Mouse (Mus musculus) left cerebral cortex, postnatal 25 days (tissue): Measurements from ENCODE around the gene Ensa. TPM values are rescaled to one million over a fixed set of nuclear protein-coding genes. Genes with fewer than 3 reads are reported as not detected.
"Not testable (repeated sequence)": the region's sequence is repeated elsewhere in the genome, so short reads cannot be mapped to it uniquely, and the experiment has no call there.

Experiments used
- DNase-seq, 2 experiments: peaks; one replicate each; pipeline ENCODE4 v3.0.0; 2022; ENCODE audit warnings: low spot score in 2 of 2, mixed read lengths in 1 of 2
- intact Hi-C: fragments of 180-260 bp; cut with DNase I; formaldehyde crosslinking; loops from one replicate; pipeline ENCODE4 v1.15.1; 2025
- total RNA-seq, 2 experiments: library from RNA; stranded (reverse); gene quantifications; 2 replicates each; pipeline ENCODE4 v1.2.3; 2021

Ensa gene
- total RNA-seq, 2 experiments from 2014 or later = 366 to 382 TPM

DNA sequence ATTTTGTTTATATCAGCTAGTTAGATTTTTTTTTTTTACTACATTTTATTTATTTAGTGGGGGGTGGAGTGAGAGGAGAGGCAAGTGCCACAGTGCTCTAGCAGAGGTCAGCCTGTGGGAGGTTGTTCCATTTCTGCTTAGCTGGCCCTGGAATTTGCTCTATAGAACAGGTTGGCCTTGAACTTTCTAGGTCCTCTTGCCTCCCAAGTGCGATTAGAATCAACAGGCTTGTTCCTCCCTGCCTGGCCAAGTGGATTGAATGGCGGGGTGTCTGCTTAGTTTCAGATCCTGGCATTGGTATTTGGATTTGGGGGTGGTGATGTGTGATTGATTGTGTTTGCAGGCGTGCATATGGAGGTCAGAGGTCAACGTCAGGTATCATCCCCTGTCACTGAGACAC, 11.3 kb downstream of the Ensa start:
- intact Hi-C loops = no loop called here
- DNase-seq = no peak

DNA sequence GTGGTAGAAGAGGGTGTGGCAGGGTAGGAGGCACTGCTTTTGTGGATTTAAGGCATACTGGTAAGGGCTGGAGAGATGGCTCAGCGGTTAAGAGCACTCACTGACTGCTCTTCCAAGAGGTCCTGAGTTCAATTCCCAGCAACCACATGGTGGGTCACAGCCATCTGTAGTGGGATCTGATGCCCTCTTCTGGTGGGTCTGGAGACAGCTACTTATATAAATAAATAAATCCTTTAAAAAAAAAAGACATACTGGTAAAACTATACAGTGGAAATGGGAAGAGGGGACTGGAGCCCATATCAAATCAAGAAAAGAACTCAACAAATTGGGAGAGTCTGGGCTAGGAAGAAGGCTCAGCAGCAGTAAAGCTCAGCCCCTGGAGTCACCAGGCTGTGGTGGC, 14.9 kb downstream of the Ensa start:
- intact Hi-C loops = no loop called here
- DNase-seq = no peak

- intact Hi-C loops = no loop called here
- DNase-seq = no peak
These were observed 18.3 kb downstream of the Ensa start for GRCm38 (mm10) chr3:95643097-95643496.

GRCm38 (mm10) chr3:95645313-95646235, 20.8 kb downstream of the Ensa start:
- intact Hi-C loops = loop anchor here (2.0 kb wide), 1 partner anchor 27 kb away; no protein-coding TSS in a partner anchor
- no peak for DNase-seq

DNA sequence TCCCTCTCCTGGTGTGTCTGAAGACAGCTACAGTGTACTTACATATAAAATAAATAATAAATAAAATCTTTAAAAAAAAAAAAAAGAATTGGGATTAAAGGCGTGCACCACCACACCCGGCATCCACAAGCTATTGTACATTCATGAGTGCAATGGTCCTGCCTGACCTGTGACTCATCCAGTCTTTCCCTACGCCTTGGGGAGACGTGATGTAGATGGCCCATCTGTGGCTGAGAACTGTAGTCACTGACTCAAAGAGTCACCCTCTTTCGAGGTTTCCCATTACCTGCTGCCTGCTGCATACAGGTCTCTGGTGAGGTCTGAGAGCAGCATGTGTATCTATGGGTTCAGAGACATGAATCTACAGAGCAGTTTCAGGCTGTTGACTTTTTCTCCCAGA, 23.2 kb downstream of the Ensa start:
- DNase-seq = no peak
- intact Hi-C loops = no loop called here

DNA sequence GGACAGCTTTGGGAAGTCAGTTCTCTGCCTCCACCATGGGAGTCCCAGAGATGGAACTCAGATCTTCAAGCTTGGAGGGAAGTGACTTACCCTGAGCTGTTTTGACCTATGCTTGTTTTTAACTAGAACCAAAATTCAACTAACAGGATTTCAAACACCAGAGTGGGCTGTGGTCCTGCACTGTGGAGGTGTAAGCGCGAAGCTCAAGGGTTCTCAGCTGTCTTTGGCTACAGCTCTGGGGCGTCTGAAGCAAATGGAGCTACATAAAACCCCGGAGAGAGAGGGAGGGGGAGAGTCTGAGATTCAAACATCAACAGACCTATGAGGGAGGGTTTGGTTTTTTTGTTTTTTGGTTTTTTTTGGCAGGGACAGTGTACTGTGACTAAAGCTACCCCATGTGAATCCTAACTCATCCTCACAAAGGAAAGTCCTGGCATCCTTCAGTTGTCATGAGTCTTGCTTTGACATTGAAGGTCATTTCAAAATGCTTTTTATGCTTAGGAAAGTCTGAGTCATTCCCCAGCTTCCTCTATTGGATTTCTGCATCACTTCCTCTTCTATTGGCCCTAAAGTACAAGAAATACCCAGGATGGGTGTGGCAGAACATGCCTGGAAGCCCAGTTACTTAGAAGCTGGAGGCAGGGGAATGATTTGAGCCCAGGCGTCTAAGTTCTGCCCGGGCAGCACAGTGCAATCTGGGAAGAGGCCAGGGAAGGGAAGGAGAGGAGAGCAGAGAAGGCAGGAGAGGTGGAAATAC, 25.7 kb downstream of the Ensa start:
- intact Hi-C loops = no loop called here

DNA sequence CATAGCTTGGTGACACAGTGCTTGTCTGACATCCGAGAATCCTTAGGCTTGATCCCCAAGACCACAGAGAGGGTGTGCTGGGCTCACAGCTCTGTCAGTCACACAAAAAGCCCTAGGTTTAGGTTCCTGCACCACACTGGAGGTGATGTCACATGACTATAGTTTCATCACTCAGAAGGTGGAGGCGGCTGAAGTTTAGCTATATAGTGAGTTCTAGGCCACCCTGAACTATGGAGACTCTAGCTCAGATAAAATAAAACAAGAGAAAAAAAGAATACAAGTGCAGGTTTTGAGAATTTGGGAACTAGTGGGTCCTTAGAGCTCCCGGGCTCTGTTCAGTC, 26.2 kb downstream of the Ensa start:
- intact Hi-C loops = no loop called here
- no peak for DNase-seq

More for the DNA sequence above, 25.7 kb downstream of the Ensa start:
- no peak for DNase-seq

DNA sequence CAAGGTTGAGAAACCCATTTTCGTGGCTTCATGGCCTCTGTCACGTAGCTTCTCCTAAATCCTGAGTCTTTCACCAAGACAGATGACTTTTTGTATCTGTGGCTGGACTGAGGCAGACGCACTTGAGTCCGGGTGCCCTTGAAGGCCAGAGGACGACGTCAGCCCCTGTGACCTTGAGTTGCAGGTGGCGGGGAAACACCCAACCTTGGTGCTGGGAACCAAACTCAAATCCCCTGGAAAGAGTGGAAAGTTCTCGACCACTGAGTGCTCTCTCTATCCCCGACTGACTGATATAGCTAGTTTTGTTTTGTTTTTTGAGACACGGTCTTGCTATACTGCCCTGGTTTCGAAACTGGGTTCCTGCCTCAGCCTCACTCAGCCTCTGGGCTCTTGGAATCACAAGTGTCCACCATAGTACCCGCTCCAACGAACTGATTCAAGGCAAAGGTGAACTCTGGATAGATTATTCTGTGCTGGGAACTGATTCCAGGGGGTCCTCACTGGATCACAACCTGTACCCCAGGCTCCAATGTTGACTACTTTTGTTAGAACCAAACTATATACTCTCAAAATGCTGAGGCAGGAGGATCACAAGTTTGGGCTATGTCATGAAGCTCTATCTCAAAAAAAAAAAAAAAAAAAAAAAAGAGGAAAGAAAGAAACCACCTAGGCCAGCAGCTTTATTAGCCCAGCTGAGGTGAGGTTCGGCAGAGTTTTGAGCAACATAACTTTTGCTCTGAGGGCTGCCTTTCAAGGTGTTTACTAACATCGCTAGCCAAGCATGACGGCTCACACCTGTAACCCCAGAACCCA, 26.8 kb downstream of the Ensa start:
- intact Hi-C loops = no loop called here
- DNase-seq = no peak

DNA sequence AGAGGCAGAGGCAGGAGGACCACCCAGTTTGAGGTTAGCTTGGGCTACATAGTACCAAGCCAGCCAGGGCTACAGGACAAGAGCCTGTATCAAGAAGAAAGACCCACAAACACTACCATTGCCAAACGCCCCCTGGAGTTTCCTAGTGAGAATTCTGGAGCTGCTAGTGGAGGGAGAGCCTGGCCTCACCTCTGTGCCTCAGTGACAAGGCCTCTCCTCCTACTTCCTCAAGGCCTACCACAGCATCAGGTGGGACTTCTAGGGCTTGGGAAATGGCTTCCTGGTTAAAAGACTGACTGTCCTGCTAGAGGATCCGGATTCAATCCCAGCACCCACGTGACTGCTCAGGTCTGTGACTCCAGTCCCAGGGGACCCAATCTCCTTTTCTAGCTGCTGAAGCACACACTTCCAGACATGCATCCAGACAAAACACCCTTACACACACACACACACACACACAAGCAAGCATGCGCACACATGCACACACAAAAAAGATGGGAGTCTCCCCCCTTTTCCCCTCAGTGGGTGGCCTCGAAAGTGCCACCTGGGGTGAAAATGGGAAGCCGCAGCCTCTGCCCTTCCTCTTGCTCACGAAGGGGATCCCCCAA, 27.5 kb downstream of the Ensa start:
- DNase-seq = no peak
- intact Hi-C loops = no loop called here

- intact Hi-C loops = no loop called here
- DNase-seq = no peak
These were observed 28.1 kb downstream of the Ensa start for GRCm38 (mm10) chr3:95652871-95653270.

DNA sequence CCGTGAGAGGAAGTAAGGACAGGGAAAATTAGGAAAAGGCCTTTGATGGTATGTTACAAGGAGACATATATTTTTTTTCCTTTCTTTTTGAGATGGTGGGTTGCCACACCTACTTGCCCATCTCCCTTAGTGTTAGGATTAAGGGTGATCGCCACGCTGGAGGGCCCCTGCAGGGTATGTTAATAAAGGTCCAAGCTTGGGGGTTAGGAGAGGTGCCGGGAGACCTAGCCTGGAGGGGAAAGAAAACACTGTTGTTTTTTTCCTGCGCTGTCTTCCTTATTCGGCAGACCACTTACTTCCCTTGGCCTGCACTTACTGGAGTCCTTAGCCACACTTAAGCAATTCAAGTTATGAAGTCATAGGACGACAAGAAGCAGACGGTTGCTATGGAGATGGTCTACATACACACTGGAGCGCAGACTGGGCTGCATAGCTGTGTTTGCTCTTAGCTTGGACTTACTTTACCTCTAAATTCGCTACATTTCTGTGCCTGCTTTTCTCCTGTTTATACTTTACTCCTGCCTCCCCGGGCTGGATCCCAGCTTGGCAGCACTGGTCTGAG, 28.8 kb downstream of the Ensa start:
- intact Hi-C loops = no loop called here
- peak in 1 of 2 experiments; percentile 58 for DNase-seq

- intact Hi-C loops, DNase-seq: not testable (repeated sequence)
These were observed 29.6 kb downstream of the Ensa start for GRCm38 (mm10) chr3:95654371-95654770.

- DNase-seq = no peak
- intact Hi-C loops = no loop called here
These were observed 30.6 kb downstream of the Ensa start for GRCm38 (mm10) chr3:95655437-95655836.

DNA sequence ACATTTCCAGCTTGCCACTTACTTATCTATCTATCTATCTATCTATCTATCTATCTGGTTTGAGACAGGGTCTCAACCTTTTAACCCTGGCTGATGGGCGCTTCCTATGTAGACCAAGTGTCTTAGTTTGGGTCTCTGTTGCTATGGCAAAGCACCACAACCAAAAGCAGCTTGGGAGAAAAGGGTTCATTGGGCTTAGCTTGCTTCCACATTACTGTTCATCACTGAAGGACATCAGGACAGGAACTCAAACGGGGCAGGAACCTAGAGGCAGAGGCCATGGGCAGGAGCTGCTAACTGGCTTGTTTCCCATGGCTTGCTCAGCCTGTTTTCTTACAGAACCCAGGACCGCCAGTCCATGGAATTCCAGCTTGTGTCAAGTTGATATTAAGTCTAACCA, 32.3 kb downstream of the Ensa start:
- intact Hi-C loops = no loop called here
- DNase-seq = no peak

GRCm38 (mm10) chr3:95657711-95658110, 32.9 kb downstream of the Ensa start:
- intact Hi-C loops = loop anchor here (2.0 kb wide), 2 partner anchors 17 to 29 kb away; no protein-coding TSS in a partner anchor
- DNase-seq = no peak

DNA sequence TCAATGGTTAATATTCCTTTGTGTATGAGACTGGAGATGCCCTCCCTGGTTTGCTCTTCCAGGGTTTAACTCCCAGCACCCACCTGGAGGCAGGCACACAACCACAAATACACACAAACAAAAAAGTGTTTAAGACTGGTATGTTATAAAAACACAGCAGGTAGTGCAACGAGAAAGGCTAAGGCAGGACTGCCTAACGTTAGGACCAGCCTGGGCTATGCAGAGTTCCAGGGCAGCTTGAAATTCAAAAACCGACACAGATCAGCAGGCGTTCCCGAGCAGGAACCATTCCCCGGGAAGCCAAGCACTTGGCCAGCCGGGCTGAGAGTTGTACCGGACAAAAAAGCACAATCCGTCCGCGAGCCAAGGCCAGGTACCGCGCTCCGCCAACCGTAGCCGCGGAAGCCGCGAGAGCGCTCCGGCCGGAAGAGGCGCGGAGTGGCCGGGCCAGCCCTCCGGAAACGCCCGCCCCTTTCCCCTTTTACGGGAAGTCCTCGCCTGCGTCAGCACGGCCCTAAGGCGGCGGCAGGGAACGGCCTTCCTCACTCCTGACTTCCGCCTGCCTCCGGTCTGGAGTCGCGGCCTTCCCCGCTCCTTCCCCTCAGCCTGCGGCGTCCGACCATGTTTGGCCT, 33.6 kb downstream of the Ensa start, which contains the start of gene Mcl1:
Gene Mcl1 (plus strand): TSS at position 553 of the 632 bp plus-strand sequence.
- intact Hi-C loops = loop anchor here (2.0 kb wide), 2 partner anchors 16 to 30 kb away; no protein-coding TSS in a partner anchor
- peak; percentile 95 for DNase-seq

- DNase-seq = peak; percentile 67 to 69
- intact Hi-C loops = loop anchor here (2.0 kb wide), 2 partner anchors 16 to 30 kb away; no protein-coding TSS in a partner anchor
These were observed 34.3 kb downstream of the Ensa start for GRCm38 (mm10) chr3:95658868-95659712.

DNA sequence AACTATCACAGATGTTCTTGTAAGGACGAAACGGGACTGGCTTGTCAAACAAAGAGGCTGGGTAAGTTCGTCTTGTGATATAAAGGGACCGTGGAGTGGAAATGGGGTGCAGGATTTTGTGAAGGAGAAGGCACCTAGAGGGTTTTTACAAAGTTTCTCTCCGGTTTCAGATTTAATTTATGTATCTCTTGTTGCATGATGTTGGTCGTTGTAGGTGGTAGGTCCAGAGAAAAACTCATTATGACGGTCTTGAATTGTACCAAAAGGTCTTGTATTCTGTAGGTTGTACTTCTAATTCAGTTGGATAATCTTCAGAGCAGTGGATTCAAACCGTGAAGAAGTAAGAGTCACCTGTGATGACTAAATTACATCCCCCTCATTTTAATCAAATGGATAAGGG, 35.2 kb downstream of the Ensa start:
- no peak for DNase-seq
- intact Hi-C loops = loop anchor here (2.0 kb wide), 2 partner anchors 15 to 31 kb away; no protein-coding TSS in a partner anchor
